Mouse (Mus musculus): ENCODE measurements around the gene Calm2.

GRCm38 (mm10) chr17:87468616-87469015 lies 21.9 kb upstream of the Calm2 start:
- TF ChIP-seq CTCF (IDR thresholded peaks at IDR 0.05; ENCODE audit: low read depth, low read length) (no peak), GATA1 (IDR thresholded peaks at IDR 0.05; ENCODE audit: borderline replicate concordance, low read length) (no peak)
